Mouse (Mus musculus) lung, embryonic 15.5 days (tissue): ENCODE data around the gene Ccdc167. TPM values are rescaled to one million over a fixed set of nuclear protein-coding genes. Genes with fewer than 3 reads are reported as not detected.

Experiments
- ATAC-seq: fragments of 200-750 bp; cut with Nextera tagmentation; 2 replicates; pipeline ENCODE4 v1.8.0; 2017; ENCODE audit warnings: moderate number of reproducible peaks, borderline replicate concordance; ENCODE audit not compliant: low FRiP score, low TSS enrichment; ENCODE audit errors: extremely low read depth
- H3K27ac ChIP-seq: fragments of 300-500 bp; sonication (generic); 2 replicates; pipeline ENCODE4 v1.5.1; 2015; ENCODE audit warnings: moderate library complexity, mild to moderate bottlenecking, inconsistent platforms
- H3K27me3 ChIP-seq: fragments of 300-500 bp; sonication (generic); 2 replicates; pipeline ENCODE4 v1.6.1; 2015; ENCODE audit warnings: inconsistent platforms
- H3K36me3 ChIP-seq: fragments of 300-500 bp; sonication (generic); 2 replicates; pipeline ENCODE4 v1.6.1; 2015; ENCODE audit warnings: inconsistent platforms
- H3K4me1 ChIP-seq: fragments of 300-500 bp; sonication (generic); 2 replicates; pipeline ENCODE4 v1.6.1; 2015; ENCODE audit warnings: inconsistent platforms
- H3K4me2 ChIP-seq: fragments of 300-500 bp; sonication (generic); 2 replicates; pipeline ENCODE4 v1.6.1; 2015; ENCODE audit warnings: inconsistent platforms, mild to moderate bottlenecking, moderate library complexity
- H3K4me3 ChIP-seq: fragments of 300-500 bp; sonication (generic); 2 replicates; pipeline ENCODE4 v1.5.1; 2015; ENCODE audit warnings: mild to moderate bottlenecking, inconsistent platforms
- H3K9ac ChIP-seq: fragments of 300-500 bp; sonication (generic); 2 replicates; pipeline ENCODE4 v1.6.1; 2015; ENCODE audit warnings: inconsistent platforms
- H3K9me3 ChIP-seq: fragments of 300-500 bp; sonication (generic); 2 replicates; pipeline ENCODE4 v1.6.1; 2016; ENCODE audit warnings: inconsistent platforms
- WGBS: fragments of 180-500 bp; shearing (Covaris S2); methylation state at CpG from one replicate; pipeline ENCODE4 v1.1.7; 2015; 5-methylcytosine and 5-hydroxymethylcytosine counted together
- polyA plus RNA-seq: library from polyadenylated mRNA; unstranded; fragments of >200 nt; fragmentation: Nextera tagmentation; extraction: Ambion mirVana; gene quantifications from 2 replicates; pipeline ENCODE4 v1.2.1, GENCODE M21; 2015

The Ccdc167 gene
- polyA plus RNA-seq, 1 experiment from 2014 or later: 14.6 TPM

DNA sequence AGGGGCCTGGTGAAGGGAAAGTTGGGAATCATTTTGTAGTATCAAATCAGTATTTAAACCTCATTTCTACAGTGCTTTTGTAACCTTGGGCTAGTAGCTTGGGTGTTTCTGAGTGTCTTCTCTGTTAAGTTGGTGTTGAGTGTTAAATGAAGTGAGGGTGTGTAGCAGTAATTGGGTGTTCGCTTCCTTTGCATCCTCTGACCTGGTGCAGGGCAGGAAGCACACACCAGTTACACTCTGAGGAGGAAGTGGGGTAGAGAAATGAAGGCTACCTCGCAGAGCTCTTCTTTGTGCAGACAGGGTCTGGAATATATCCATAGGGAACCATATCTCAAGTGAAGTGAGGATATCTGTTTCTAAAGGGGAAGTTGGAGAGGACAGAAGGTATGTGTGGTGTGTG is 35.9 kb downstream of the Ccdc167 start:
- H3K4me3 ChIP-seq: no peak overlapping the region
- H3K36me3 ChIP-seq: peaks cover 68% of the 10 kb centered on the region
- 63% methylated on average over 2 of the region's 2 CpGs for WGBS
- H3K9me3 ChIP-seq: no peaks in the 10 kb centered on the region
- H3K4me2 ChIP-seq: no peak overlapping the region
- peaks cover 16% of the 10 kb centered on the region; the same call in 1 of the 2 replicates for H3K4me1 ChIP-seq
- H3K27me3 ChIP-seq: no peaks in the 10 kb centered on the region
- peak overlapping the region; percentile 74; the same call in 1 of the 2 replicates for H3K27ac ChIP-seq
- no peak overlapping the region for H3K9ac ChIP-seq
- no peak for ATAC-seq

DNA sequence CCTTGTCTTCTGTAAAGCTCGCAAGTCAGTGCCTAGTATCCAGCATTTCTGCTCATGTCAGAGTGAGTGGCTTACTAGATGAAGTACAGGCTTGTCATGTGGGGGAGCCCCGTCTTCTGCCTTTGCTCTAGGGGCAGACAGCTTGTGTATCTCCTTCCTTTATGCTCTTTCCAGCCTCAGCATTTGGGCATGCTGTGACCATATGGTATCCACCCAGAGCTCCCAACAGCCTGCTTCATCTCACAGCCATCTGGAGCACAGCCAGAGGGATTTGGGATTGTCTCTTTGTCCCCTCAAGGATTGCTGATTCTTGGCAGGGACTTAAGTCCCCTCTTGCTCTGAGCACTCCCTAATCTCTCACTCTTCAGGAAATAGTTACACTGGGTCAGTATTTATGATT is 36.7 kb downstream of the Ccdc167 start:
- peaks cover 16% of the 10 kb centered on the region; the same call in 1 of the 2 replicates for H3K4me1 ChIP-seq
- H3K4me2 ChIP-seq: no peak overlapping the region
- H3K9me3 ChIP-seq: no peaks in the 10 kb centered on the region
- WGBS: 46% methylated on average over 2 of the region's 2 CpGs
- peak overlapping the region; percentile 74 for H3K27ac ChIP-seq
- ATAC-seq: peak; percentile 86
- H3K27me3 ChIP-seq: no peaks in the 10 kb centered on the region
- H3K9ac ChIP-seq: no peak overlapping the region
- peaks cover 68% of the 10 kb centered on the region for H3K36me3 ChIP-seq
- no peak overlapping the region for H3K4me3 ChIP-seq

DNA sequence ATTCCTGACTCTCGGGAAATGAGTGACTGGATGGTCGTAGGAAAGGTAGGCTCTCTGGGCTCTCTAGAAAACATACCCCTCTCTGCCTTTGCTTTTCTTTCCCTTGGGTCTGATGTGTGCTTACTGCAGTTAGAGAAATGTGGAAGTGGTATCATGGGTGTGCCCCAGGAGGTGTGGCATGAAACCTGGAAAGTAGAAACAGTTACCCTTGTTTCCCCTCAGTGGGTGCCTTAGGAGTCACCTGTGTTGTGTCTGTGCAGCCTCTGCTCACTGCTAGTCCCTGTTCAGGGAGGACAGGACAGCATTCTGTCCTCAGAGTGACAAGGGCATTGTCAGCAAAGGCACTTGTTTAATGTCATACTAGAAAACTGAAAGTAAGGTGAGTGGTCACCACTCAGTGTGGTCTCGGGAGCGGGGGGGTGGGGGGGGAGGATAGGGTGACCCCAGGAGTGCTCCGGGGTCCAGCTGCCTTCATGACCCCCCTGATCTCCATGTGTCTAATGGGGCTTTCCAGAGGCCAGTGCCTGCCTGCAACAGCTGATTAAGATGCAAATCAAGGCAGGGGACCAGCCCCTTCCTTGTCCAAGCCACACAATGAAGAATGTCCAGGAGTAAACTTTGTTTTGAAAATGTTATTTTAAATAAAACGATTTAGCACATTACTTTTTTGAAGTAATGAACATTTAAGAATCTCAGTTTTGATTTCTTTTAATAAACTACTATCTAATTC is 37.6 kb downstream of the Ccdc167 start:
- no peak overlapping the region for H3K4me3 ChIP-seq
- H3K27me3 ChIP-seq: no peaks in the 10 kb centered on the region
- no peaks in the 10 kb centered on the region for H3K9me3 ChIP-seq
- peaks cover 66% of the 10 kb centered on the region for H3K36me3 ChIP-seq
- peaks cover 16% of the 10 kb centered on the region; the same call in 1 of the 2 replicates for H3K4me1 ChIP-seq
- ATAC-seq: no peak
- 0 out of 2 replicates have a peak overlapping the region, but pooled peaks have one; percentile 3 for H3K27ac ChIP-seq
- WGBS: 84% methylated on average over 6 of the region's 6 CpGs
- H3K9ac ChIP-seq: no peak overlapping the region
- 0 out of 2 replicates have a peak overlapping the region, but pooled peaks have one; percentile 7 for H3K4me2 ChIP-seq

DNA sequence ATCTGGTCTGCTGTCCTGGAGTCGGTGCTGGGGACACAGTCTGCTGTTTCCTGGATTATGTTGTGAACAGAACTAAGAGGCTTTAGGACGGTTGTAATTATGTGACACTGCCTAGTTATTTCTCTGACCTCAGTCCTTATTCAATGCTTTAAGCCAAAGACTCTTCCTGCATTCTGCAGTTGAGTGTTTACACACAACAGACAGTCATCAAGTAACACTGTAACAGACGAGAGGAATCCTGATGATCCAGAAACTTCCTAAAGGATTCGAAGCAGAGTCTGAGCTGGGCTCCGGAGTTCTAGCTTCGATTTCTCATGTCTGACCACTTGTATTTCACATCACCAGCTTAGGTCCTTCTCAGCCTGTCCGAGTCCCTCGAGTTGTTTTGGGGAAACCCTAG is 38.3 kb downstream of the Ccdc167 start:
- H3K27ac ChIP-seq: peak overlapping the region; percentile 69
- WGBS: 63% methylated on average over 8 of the region's 8 CpGs
- peaks cover 16% of the 10 kb centered on the region; the same call in 1 of the 2 replicates for H3K4me1 ChIP-seq
- no peak overlapping the region for H3K4me3 ChIP-seq
- H3K36me3 ChIP-seq: peaks cover 67% of the 10 kb centered on the region
- H3K9ac ChIP-seq: no peak overlapping the region
- H3K4me2 ChIP-seq: no peak overlapping the region
- no peak for ATAC-seq
- H3K9me3 ChIP-seq: no peaks in the 10 kb centered on the region
- H3K27me3 ChIP-seq: no peaks in the 10 kb centered on the region

DNA sequence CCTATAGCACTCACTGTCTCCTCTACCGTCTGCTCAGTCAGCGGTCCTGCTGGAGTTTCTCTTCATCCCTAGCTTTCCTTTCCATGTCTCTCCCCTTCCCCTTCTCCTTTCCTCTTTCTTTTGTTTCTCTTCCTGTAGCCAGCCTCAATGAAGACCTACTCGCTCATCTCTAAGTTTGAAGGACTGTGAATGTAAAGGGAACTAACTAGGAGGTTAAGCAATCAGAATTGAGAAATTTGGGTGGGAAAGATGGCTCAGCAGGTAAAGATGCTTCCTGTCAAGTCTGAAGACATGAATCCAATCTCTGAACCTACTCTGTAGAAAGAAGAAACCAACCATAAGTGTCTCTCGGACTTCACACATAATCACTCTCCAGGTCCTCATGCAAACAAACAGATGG is 43.5 kb downstream of the Ccdc167 start:
- Histone ChIP-seq H3K27ac (no peak overlapping the region), H3K4me3 (no peak overlapping the region), H3K4me2 (no peak overlapping the region), H3K9ac (no peak overlapping the region), H3K4me1 (no peaks in the 10 kb centered on the region), H3K9me3 (no peaks in the 10 kb centered on the region), H3K36me3 (peaks cover 43% of the 10 kb centered on the region), H3K27me3 (no peaks in the 10 kb centered on the region)
- no peak for ATAC-seq
- WGBS: 93% methylated on average over 4 of the region's 4 CpGs

DNA sequence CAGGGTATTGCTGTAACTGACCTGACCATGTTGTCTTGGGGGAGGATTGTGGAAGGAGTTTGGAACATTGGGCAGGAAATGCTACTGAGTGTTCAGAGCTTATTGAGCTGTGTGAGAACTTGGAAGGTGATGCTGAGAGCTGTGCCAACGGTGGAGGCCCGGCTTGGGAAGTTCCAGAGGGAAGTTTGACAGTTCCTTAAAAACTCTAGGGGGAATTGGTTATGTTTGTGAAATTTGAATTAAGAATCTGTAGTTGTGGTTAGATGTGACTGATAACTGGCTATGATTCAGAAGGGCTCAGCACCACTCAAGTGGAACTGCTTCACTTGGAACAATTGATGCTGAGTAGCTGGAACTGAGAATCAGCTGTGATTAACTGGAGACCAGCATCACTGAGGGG is 45.8 kb downstream of the Ccdc167 start:
- Histone ChIP-seq H3K4me3 (no peak overlapping the region), H3K27ac (no peak overlapping the region), H3K9ac (no peak overlapping the region), H3K27me3 (no peaks in the 10 kb centered on the region), H3K36me3 (peaks cover 38% of the 10 kb centered on the region), H3K4me1 (no peaks in the 10 kb centered on the region), H3K9me3 (no peaks in the 10 kb centered on the region), H3K4me2 (no peak overlapping the region)
- ATAC-seq: no peak
- 75% methylated on average over 2 of the region's 2 CpGs for WGBS

DNA sequence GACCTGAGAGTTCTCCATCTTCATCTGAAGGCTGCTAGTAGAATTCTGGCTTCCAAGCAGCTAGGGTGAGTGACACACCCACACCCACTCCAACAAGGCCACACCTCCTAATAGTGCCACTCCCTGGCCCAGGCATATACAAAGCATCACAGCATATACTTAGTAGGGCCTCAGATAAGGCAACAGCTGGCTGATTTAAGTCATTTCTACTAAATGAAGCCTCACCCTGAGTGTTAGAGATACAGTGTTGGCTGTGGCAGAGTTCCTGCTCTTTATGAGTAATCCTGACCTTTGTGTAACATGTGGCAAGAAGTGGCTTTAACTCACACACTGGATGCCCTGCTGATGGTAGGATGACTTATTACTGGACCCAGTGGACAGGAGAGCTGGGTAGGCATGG is 46.9 kb downstream of the Ccdc167 start:
- H3K27me3 ChIP-seq: no peaks in the 10 kb centered on the region
- H3K27ac ChIP-seq: no peak overlapping the region
- H3K4me1 ChIP-seq: no peaks in the 10 kb centered on the region
- no peak overlapping the region for H3K4me2 ChIP-seq
- H3K36me3 ChIP-seq: peaks cover 36% of the 10 kb centered on the region
- 0 out of 2 replicates have a peak, but pooled peaks have one; percentile 5 for ATAC-seq
- no peak overlapping the region for H3K4me3 ChIP-seq
- H3K9ac ChIP-seq: no peak overlapping the region
- no peaks in the 10 kb centered on the region for H3K9me3 ChIP-seq

DNA sequence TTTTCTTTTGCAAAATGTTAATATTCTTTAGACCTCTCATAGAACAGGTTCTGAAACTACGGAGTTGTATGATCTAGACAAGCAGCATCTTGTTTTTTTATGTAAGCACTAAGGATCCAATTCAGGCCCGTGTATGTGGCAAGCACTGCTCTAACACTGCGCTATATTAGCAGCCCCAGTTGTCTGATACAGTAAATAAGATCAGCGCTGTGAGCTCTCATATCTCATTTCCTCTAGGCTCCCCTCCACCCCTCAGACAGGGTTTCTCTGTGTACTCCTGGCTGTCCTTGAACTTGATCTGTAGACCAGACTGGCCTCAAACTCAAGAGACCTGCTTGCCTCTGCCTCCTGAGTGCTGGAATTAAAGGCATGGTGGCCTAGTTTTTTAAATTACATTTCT is 47.8 kb downstream of the Ccdc167 start:
- Histone ChIP-seq H3K27ac (no peak overlapping the region), H3K4me2 (no peak overlapping the region), H3K36me3 (peaks cover 37% of the 10 kb centered on the region), H3K9ac (no peak overlapping the region), H3K4me3 (no peak overlapping the region), H3K27me3 (no peaks in the 10 kb centered on the region), H3K9me3 (no peaks in the 10 kb centered on the region), H3K4me1 (no peaks in the 10 kb centered on the region)
- no peak for ATAC-seq
- 87% methylated on average over 4 of the region's 4 CpGs for WGBS

DNA sequence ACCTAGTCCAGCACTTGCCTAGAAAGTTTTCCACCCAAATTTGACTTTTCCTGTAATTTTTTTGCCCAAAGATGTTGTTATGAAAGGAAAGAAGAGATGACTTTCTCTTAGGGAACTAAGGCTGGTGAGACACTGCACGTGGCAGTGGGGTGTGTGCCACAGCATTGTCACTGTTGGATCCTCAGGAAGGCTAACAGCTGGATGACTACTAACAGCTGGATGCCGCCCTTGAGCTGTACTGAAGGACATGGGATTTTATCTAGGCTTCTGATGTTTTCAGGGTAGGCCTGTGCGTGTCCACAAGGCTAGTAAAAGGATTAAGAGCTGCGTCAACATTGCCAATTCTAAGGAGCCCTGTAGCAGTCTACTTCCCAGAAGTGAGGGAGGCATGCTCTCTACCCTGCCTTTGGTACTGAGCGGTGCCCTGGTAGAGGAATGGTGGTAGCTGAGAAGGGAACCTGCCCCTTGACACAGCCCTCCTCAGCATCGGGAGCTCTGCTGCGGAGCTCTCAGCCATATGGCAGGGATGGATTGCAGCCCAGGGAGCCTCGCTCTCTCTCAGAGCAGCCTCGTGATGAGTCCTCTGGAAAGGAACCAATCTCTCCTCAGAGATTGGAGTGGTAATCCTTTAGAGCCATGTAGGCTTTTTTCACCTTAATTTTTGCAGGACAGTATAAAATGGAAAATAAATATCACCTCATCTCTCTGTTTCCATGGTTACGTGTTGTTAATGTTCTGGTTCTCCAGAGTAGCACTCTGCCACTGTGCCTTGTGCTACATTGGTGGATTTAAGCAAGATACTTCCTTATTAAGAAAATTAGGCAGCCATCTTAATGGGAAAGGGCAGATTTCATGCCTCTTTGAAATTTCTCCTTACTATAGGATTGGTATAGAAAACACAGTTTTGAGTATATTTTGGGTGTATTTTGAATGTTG is 48.5 kb downstream of the Ccdc167 start:
- no peak for ATAC-seq
- Histone ChIP-seq H3K36me3 (peaks cover 33% of the 10 kb centered on the region), H3K27me3 (no peaks in the 10 kb centered on the region), H3K27ac (no peak overlapping the region), H3K4me3 (no peak overlapping the region), H3K9me3 (no peaks in the 10 kb centered on the region), H3K9ac (no peak overlapping the region), H3K4me1 (no peaks in the 10 kb centered on the region), H3K4me2 (no peak overlapping the region)
- 73% methylated on average over 10 of the region's 10 CpGs for WGBS

DNA sequence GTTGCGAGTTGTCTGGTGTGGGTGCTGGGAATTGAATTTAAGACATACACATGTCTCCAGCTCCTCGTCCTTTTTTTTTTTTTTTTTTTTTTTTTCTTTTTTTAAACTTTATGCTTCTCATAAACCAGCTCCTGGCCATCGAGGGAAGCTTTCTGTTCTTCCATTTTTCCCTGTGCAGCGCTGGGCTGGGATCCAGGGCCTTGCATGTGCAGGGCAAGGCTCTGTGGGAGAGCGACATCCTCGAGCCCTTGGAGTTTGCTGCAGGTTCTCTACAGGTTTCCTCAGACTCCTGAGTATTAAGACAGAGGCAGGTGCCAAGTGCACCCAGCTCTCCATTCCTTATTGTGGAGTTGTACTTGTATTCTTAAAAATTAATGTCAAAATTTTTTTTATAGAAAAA is 54.7 kb downstream of the Ccdc167 start:
- no peak for ATAC-seq
- Histone ChIP-seq H3K4me3 (no peak overlapping the region), H3K4me2 (no peak overlapping the region), H3K4me1 (peaks cover 10% of the 10 kb centered on the region), H3K9me3 (no peaks in the 10 kb centered on the region), H3K27me3 (no peaks in the 10 kb centered on the region), H3K27ac (no peak overlapping the region), H3K9ac (no peak overlapping the region; the same call in 1 of the 2 replicates), H3K36me3 (peaks cover 23% of the 10 kb centered on the region)
- WGBS: 82% methylated on average over 6 of the region's 6 CpGs

DNA sequence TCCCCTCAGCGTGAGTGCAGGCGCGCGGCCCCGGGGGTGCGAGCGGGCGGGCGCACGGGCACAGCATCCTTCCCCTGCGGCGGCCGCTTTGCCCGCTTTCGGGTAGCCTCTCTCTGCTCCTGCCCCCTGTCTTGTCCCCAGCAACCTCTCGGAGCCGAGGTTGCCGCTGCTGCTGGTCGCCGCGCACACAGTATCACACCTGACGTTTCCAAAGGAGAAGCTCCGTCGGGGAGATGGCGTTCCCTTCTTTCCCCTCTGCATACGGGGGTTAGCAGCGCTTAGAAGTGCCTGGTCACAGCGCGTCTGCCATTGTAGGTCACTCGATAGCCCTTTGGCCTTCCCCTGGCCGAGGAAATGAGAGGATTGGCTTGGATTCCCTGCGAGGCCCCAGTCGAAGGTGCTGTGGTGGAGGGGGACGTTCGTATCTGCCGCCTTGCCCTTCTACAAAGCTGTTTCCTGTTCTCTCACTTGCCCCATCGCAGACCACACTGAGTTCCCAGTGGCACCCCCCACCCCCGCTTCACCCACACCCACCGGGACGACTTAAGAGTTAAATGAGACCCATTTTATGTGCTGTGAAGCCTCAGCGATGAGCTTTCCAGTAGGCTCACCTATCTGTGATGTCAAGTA is 56.0 kb downstream of the Ccdc167 start:
- Histone ChIP-seq H3K9me3 (no peaks in the 10 kb centered on the region), H3K27ac (peak overlapping the region; percentile 92), H3K36me3 (peaks cover 22% of the 10 kb centered on the region), H3K9ac (peak overlapping the region; percentile 96), H3K4me2 (peak overlapping the region; percentile 65), H3K4me3 (peak overlapping the region; percentile 98), H3K4me1 (peaks cover 10% of the 10 kb centered on the region), H3K27me3 (no peaks in the 10 kb centered on the region)
- ATAC-seq: peak; percentile 66
- under 1% methylated on average over 41 of the region's 41 CpGs for WGBS
